Mouse (Mus musculus) embryonic fibroblast, embryonic 13.5 days (primary cell): ENCODE measurements around the gene RPS10-NUDT3. TPM values are rescaled to one million over a fixed set of nuclear protein-coding genes. Genes with fewer than 3 reads are reported as not detected.

ENCODE experiments used
- H3K27ac ChIP-seq: 2 replicates; pipeline ENCODE4 v1.5.1; 2012; ENCODE audit warnings: low read length, control low read depth, inconsistent platforms; ENCODE audit not compliant: insufficient read depth
- H3K4me1 ChIP-seq: 2 replicates; pipeline ENCODE4 v1.6.1; 2011; ENCODE audit warnings: low read length; ENCODE audit not compliant: control insufficient read depth, insufficient read depth
- H3K4me3 ChIP-seq: 2 replicates; pipeline ENCODE4 v1.5.1; 2011; ENCODE audit warnings: mild to moderate bottlenecking, control low read depth, low read length; ENCODE audit not compliant: insufficient read depth
- CTCF ChIP-seq: IDR thresholded peaks from 2 replicates; pipeline ENCODE4 v1.5.1; 2011; ENCODE audit warnings: mild to moderate bottlenecking, control low read depth, low read length, moderate library complexity, borderline replicate concordance; ENCODE audit not compliant: insufficient read depth
- POLR2A ChIP-seq: IDR thresholded peaks from 2 replicates; pipeline ENCODE4 v1.6.1; 2011; ENCODE audit warnings: low read depth, mild to moderate bottlenecking, control low read depth, low read length, moderate library complexity
- polyA plus RNA-seq: library from polyadenylated mRNA; stranded (reverse); fragments of >200 nt; gene quantifications from 2 replicates; pipeline ENCODE4 v1.2.4, GENCODE M21; 2011; ENCODE audit warnings: low read depth; ENCODE audit not compliant: missing spikeins, insufficient read length

Gene RPS10-NUDT3
- polyA plus RNA-seq, 1 experiment = not detected

DNA sequence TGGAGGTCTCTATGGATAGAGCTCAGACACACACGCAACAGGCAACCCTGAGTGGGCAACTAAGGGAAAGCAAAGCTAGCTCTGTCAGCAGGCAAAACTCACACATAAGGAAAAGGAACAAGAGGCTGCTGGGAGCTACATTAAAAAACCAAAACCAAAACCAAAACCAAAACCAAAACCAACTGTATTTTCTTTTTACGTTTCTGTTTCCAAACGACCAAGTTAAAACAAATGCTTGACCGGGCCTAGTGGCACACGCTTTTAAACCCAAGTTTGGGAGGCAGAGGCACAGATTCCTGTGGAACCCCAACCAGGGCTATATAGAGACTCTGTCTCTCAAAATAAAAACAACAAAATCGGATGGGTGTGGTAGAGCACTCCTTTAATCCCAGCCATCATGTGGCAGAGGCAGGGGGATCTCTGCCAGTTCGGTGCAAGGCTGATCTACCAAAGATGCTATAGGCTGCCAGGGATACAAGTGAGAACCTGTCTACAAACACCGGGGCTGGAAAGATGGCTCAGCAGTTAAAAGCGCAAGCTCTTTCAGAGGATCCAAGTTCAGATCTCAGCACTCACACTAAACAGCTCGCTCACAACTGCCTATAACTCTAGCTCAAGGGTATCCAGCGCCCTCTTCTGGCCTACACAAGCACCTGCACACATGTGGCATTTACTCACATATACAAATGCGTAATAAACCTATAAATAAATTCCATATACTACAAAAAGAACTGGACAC, 43.0 kb downstream of the RPS10-NUDT3 start:
- TF ChIP-seq POLR2A (no peak), CTCF (no peak)
- Histone ChIP-seq H3K4me1 (no peaks in the 10 kb centered on the region), H3K4me3 (no peak overlapping the region), H3K27ac (no peak overlapping the region)

DNA sequence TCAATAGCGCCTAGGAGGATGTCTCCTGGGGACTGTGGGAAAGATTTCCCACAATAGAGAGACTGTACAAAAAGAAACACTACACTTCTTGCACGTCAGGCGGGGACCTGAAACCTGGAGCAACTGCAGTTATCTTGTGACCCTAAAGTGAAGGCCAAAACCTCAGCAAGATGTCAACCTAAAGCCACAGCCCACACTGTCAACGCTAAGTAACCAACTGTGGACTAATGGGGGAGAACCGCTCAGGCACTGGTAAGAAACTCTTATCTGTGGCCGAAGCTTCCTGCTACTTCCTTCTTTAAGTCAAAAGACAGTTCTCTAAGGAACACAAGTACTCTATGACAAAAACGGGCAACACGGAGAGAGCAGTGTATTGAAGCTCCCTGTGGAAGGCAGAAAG, 46.8 kb downstream of the RPS10-NUDT3 start:
- Histone ChIP-seq H3K4me1 (no peaks in the 10 kb centered on the region), H3K27ac (no peak overlapping the region), H3K4me3 (no peak overlapping the region)
- no peak for TF ChIP-seq POLR2A
- no peak for TF ChIP-seq CTCF

DNA sequence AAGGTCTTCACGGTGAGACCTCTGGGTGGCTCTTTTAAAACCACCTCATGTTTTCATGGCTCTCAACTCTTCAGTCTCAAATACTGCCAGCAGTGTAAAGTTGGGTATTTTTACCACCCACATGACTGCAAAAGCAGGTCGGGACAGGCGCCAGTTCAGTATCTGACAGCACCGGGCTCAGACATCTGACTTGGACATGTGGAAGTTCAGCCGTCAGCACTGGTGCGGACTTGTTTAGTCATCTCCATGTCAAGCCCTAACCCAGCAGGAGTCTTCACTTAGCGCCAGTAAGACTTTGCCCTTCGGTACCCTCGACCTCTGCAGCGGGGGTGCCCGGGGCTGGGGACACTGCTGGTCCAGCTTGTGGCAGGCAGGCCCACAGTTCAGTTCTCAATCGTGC, 47.8 kb downstream of the RPS10-NUDT3 start:
- Histone ChIP-seq H3K27ac (no peak overlapping the region), H3K4me3 (no peak overlapping the region), H3K4me1 (no peaks in the 10 kb centered on the region)
- TF ChIP-seq CTCF (no peak), POLR2A (no peak)

DNA sequence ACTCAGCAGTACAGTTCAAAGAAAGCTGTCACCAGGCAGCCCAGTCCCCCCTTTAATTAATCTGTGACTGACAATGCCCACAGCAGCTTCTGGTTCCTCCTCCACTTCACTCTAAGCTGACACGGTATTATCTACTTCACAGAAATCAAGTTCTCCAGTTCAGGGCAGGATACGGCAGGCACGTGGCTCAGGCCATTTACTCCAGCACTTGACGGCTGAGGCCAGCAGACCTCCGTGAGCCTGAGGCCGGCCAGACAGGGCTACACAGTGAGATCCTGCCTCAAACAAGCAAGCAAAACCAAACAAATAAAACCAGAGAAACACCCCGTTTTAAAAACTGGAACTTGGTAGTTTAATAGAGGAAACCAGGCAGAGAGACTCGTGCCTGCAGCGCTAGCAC, 48.4 kb downstream of the RPS10-NUDT3 start:
- H3K4me1 ChIP-seq = no peaks in the 10 kb centered on the region
- H3K4me3 ChIP-seq = no peak overlapping the region
- H3K27ac ChIP-seq = no peak overlapping the region
- no peak for TF ChIP-seq CTCF
- TF ChIP-seq POLR2A = no peak

DNA sequence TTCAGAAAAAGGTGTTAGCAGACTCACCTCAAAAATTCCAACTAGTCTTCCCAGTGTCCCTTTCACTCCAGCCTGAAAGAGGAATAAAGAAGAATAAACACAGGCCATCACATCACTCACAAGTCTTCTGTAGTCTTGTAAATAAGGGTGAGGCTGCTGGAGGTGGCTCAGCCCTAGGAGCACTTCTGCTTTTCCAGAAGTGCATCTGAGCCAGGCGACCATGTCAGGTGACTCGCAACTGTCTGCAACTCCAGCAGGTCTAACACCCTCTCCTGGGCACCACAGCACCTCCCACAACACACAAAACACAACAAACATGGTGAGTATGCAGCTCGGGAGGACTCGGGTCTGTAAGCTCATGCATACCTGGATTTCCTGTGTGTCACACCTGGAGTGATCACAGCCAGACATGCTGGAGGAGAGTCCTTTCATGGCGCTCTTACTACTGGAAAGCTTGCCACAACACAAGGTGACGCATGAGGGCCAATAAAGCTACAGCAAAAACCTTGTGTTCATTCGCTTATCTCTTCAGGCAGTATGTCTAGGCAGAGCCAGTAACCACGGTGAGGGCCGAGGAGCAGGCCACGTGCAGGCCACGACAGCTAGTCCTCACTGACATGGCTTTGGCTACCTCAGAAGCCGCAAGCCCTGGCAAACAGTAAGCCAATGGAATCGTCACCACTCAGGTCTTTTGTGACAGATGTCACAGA, 51.7 kb downstream of the RPS10-NUDT3 start:
- Histone ChIP-seq H3K4me1 (no peaks in the 10 kb centered on the region), H3K27ac (no peak overlapping the region), H3K4me3 (no peak overlapping the region)
- no peak for TF ChIP-seq CTCF
- TF ChIP-seq POLR2A = no peak

DNA sequence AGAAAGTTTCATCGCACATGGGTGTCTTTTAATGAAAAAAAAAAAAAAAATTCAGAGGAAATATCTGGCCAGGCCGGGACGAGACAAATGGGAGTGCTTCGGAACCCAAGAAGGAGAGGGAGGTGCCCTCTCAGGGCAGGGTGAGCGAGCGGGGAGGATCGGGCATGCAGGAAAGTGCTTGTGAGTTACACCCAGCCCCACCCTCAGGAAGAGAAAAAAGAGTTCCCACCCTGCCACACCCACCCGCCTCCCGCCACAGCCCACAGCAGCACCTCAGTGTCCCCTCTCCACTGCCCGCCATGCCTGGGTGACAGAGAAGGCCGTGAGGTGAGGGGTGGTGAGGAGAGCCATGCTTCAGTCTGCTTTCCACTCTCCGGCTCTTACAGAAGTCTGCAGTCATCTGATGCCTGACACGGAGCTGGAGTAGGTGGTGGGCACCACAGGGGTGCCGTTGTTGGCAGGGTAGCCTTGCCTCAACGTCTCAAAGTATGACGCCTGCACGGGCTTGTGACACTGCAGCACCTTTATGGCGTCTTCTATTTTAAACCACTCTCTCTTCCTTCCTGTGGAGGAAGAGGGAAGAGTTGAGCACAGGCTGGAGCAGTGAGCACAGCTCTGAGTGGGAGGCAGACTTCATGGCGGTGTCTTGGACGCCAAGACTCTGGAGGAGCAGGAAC, 54.5 kb downstream of the RPS10-NUDT3 start:
- H3K4me1 ChIP-seq = no peaks in the 10 kb centered on the region
- TF ChIP-seq CTCF (no peak), POLR2A (no peak)
- no peak overlapping the region for H3K4me3 ChIP-seq

DNA sequence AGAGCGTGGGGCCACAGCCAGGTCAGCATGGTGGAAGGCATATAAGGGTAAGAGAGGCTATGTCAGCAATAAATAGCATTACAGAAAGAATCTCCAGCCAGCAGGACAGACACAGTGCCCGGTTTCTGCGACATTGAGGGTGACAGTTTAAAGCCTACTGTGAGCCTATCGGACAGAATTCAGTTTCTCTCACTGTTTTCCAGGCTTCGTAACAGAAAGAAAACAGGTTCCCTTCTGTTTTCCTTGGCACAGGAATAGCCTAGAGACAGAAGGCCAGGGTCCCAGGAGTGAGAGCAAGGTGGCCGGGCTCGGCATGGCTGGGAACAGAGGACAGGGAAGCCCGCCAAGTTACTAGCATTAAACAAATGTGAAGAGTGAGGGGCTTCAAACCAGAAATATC, 55.2 kb downstream of the RPS10-NUDT3 start:
- TF ChIP-seq POLR2A (no peak), CTCF (no peak)
- no peak overlapping the region for H3K4me3 ChIP-seq
- no peaks in the 10 kb centered on the region for H3K4me1 ChIP-seq
- no peak overlapping the region for H3K27ac ChIP-seq

More for the DNA sequence above, 54.5 kb downstream of the RPS10-NUDT3 start:
- no peak overlapping the region for H3K27ac ChIP-seq

DNA sequence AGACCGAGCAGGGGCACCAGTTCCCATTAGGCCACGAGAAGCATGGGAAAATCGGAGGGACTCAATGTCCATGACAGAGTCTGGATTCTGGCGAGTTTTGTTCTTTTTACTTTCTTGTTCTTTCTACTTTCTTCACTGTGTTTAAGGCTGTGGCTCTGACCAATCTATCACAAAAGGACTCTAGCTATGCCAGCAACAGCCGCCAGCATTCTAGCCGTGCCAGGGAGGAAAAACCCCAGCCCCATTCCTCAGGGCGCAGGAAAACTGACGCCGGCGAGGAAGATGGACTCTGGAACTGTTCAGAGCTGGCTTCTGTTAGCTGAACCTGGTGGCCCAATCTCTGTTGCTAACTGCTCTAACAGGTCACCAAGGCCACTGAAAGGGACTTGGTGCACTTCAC, 56.5 kb downstream of the RPS10-NUDT3 start:
- Histone ChIP-seq H3K27ac (no peak overlapping the region), H3K4me1 (no peaks in the 10 kb centered on the region), H3K4me3 (no peak overlapping the region)
- TF ChIP-seq POLR2A (no peak), CTCF (no peak)

DNA sequence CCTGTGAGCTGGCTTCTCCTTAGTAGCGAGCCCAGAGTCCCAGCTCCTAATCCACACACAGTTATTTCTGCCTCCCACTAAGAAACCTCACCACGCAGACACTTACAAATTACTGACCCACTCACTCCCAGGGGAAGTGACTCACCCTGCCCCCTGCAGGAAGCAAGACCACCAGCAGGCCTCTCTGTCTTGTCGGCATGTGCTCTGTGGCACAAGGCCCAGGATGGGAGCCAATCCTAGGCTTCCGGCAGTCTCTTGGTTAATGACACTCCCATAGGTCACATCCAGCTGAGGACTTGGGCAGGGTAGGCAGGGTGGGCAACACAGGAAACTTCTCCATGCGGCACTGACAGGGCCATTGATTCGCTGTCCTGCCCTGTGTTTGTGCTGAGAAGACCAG, 57.6 kb downstream of the RPS10-NUDT3 start:
- H3K27ac ChIP-seq = no peak overlapping the region

DNA sequence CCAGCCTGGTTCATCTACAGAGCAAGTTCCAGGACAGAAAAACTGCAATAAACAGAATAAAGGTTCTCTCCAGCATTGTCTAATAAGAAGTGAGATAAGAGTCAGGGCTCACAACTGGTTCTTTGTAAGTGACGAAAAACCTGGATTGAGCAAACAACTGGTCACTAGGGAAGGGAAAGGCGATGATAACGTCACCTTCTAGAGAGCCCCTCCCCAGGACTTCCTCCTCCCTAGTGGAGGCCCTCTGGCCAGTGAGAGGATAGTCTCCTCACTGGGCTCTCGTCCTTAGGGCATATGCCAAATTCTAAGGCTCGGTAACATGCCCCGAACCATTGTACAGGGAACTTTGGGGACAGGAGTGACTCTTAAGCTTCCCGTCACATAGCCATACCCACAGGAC, 59.0 kb downstream of the RPS10-NUDT3 start:
- Histone ChIP-seq H3K27ac (no peak overlapping the region), H3K4me1 (no peaks in the 10 kb centered on the region), H3K4me3 (no peak overlapping the region)
- no peak for TF ChIP-seq CTCF
- no peak for TF ChIP-seq POLR2A

More for the DNA sequence above, 57.6 kb downstream of the RPS10-NUDT3 start:
- TF ChIP-seq POLR2A = no peak
- TF ChIP-seq CTCF = no peak
- Histone ChIP-seq H3K4me1 (no peaks in the 10 kb centered on the region), H3K4me3 (no peak overlapping the region)
